In genomic region chr1:73905811-73906190, GRCm38 (mm10) we compare ENCODE assay signal across 10 mouse cellular contexts.
DNase-seq lines count a peak whose midpoint lies in the region; ATAC-seq and TF ChIP-seq lines count a peak whose summit lies in the region.
"Had no signal": no experiment of that assay in that cellular context is flagged by ENCODE, and none has a peak within 500 bp of the region (broad histone marks: within the 10 kb centered on the region; RNA-seq: fewer than 3 reads in every experiment).

No protein-coding gene starts in this region.

- intact Hi-C loops in gastrocnemius, adult 2 months (cut with DNase I): no loop called here

- H3K4me1 ChIP-seq in lung, postnatal 0 days (ENCODE audit: insufficient read depth, low read depth, low read length): peaks cover 7% of the 10 kb centered on the region

- peak overlapping the region; percentile 20; the same call in 1 of the 2 replicates for H3K27ac ChIP-seq in gastrocnemius, adult 2 months
- no peak overlapping the region for H3K27ac ChIP-seq in lung, postnatal 0 days (ENCODE audit: low read length)
- H3K27ac ChIP-seq: forebrain, embryonic 10.5 days; lung, embryonic 15.5 days had no signal

- ATAC-seq in lung, postnatal 0 days: no peak
- ATAC-seq in granulocyte monocyte progenitor cell, adult 5-6 weeks (replicated peaks; ENCODE audit: poor library complexity, severe bottlenecking): no peak
- ATAC-seq in activated CD4-positive, CD25-positive, alpha-beta regulatory T cell, adult 4 months: no peak

- H3K36me3 ChIP-seq in lung, postnatal 0 days (ENCODE audit: insufficient read depth, low read length): no peaks in the 10 kb centered on the region
- H3K36me3 ChIP-seq: forebrain, embryonic 10.5 days had no signal

- H3K4me2 ChIP-seq in lung, postnatal 0 days (replicated peaks; ENCODE audit: low read depth, low read length): no peak overlapping the region
- H3K4me2 ChIP-seq: lung, embryonic 15.5 days had no signal

- DNase-seq in gastrocnemius, adult 2 months: peak; percentile 26
- no peak for DNase-seq in gastrocnemius, postnatal 10 days
- DNase-seq in lung, postnatal 0 days (ENCODE audit: low spot score): peak; percentile 20
- DNase-seq in lung, adult 18-20 months: no peak
- DNase-seq in adrenal gland, postnatal 14 days: peak; percentile 46
- peak; percentile 22 for DNase-seq in heart, postnatal 4 days

- no peak overlapping the region for H3K4me3 ChIP-seq in gastrocnemius, adult 2 months
- H3K4me3 ChIP-seq in lung, postnatal 0 days (ENCODE audit: low read depth, low read length): no peak overlapping the region
- H3K4me3 ChIP-seq: forebrain, embryonic 10.5 days; lung, embryonic 15.5 days had no signal

- 52% methylated on average over 5 of the region's 5 CpGs for WGBS in lung, postnatal 0 days

- no peak overlapping the region for H3K9ac ChIP-seq in lung, postnatal 0 days (replicated peaks; ENCODE audit: low read depth)
- H3K9ac ChIP-seq: lung, embryonic 15.5 days had no signal

- TF ChIP-seq CTCF in gastrocnemius, adult 2 months (IDR thresholded peaks at IDR 0.05): no peak
- TF ChIP-seq CTCF in lung, postnatal 0 days (IDR thresholded peaks at IDR 0.05): peak; percentile 38

- H3K27me3 ChIP-seq in lung, postnatal 0 days (replicated peaks; ENCODE audit: insufficient read depth, low read length): no peaks in the 10 kb centered on the region
- H3K27me3 ChIP-seq: lung, embryonic 15.5 days had no signal

- no peaks in the 10 kb centered on the region for H3K9me3 ChIP-seq in lung, postnatal 0 days (ENCODE audit: low read length)
- H3K9me3 ChIP-seq: forebrain, embryonic 10.5 days; lung, embryonic 15.5 days had no signal

- no peak for TF ChIP-seq EP300 in lung, postnatal 0 days (IDR thresholded peaks at IDR 0.05)

Comparison
In these comparisons a context has a peak if more than half of its experiments do, and no peak if none do; other contexts are left out.
1. DNase-seq: peak in gastrocnemius, adult 2 months (single experiment), lung, postnatal 0 days (single experiment), adrenal gland, postnatal 14 days (single experiment) and heart, postnatal 4 days (single experiment); none in gastrocnemius, postnatal 10 days (single experiment) and lung, adult 18-20 months (0 of 2).